Mouse (Mus musculus) layer of hippocampus, postnatal 36 days (tissue): ENCODE measurements at regions not wholly inside any gene's neighbourhood (a gene's known extent, or its start where the extent isn't known, plus 50 kb on each side); places are given as distances from the start of the nearest gene placed in this dataset.

Source experiments
- DNase-seq, 2 experiments: peaks; one replicate each; pipeline ENCODE4 v3.0.0; 2022

- no peak for DNase-seq
Measured at GRCm38 (mm10) chr5:56394021-56394420, 1323.7 kb upstream of the Pcdh7 start.

GRCm38 (mm10) chr5:56434958-56435357, 1282.8 kb upstream of the Pcdh7 start:
- DNase-seq, result no peak

- DNase-seq, result peak in 1 of 2 experiments; percentile 0
Measured at GRCm38 (mm10) chr5:56440423-56440822, 1277.3 kb upstream of the Pcdh7 start.

GRCm38 (mm10) chr5:56487739-56488138, 1230.0 kb upstream of the Pcdh7 start:
- no peak for DNase-seq
